Mouse (Mus musculus): ENCODE results near the gene Bnc2. TPM values are rescaled to one million over a fixed set of nuclear protein-coding genes. Genes with fewer than 3 reads are reported as not detected.

The Bnc2 gene
- polyA plus RNA-seq, 1 experiment from 2014 or later, result 1.6 TPM

DNA sequence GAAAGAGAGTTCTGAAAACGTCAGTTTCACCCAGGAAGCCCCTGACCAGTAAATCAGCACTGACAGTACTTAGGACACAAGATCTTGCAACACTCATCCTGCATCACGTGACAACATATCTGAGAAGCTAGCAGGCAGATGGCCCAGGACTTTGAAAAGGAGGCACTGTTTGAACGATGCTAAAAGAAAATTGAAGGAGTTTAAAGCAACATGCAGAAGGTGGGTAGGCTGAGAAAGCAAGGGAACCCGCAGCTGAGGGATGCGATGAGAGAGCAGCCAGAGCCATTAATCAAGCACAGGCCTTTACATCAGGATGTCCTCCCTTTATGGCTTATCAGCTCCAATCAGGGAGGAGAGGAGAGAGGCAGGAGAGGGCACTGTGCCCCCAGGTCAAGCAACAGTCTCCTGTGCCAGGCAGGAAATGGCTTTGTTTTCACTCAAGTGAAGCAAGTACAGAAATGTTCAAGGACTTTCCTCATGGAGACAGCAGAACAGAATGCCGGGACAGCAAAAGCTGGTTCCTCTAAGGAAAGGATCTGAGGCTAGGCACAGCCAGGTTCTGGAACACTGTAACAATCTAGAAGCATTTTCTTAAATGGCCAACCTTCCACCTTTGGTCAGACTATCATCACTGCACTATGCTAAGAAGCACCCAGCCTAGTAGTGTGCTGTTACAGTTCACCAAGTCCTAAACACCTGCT lies 267.6 kb downstream of the Bnc2 start:
- no peak for ATAC-seq (ENCODE audit: insufficient number of reproducible peaks, low FRiP score)
- Histone ChIP-seq H3K4me3 (no peak overlapping the region), H3K9me3 (replicated peaks) (no peaks in the 10 kb centered on the region), H3K27me3 (replicated peaks) (no peaks in the 10 kb centered on the region), H3K4me1 (replicated peaks) (peaks cover 16% of the 10 kb centered on the region), H3K4me2 (no peak overlapping the region), H3K27ac (ENCODE audit: poor library complexity, severe bottlenecking) (no peak overlapping the region), H3K9ac (no peak overlapping the region), H3K36me3 (no peaks in the 10 kb centered on the region)
- 43% methylated on average over 6 of the region's 6 CpGs for WGBS

DNA sequence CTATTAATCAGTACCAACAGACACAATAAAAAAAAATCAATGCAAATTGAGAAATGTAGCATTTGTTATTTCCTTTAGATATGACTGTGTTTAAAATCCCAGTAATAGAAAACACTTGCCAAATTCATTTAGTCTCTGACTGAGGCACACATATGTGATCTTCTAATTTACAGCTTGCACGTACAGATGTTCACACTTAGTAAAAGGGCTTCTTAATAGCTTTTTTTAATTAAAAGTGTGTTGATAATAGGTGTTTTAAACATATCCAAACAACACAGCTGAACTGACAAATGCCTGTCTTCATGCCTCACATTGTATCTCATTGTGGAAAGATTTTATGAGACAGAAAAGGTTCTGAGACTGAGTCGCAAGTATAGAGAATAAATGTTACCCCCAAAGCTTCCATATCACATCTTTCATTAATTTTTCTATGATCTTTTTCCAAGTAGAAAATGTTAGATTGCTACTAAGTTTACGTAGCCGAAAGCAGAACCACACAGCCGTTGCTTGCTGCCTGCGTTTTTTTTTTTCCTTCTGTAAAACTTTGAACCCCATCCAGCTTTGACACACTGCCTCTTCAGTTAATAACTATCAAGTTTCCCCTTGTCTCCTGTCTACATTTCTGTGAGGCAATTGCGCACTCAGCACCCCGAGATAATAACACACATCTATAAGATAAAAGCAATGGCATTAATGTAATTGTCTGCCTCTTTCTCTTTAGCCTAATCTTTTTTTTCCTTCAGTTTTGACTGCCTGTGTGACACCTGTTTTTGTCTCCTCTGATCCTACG lies 271.5 kb downstream of the Bnc2 start:
- peaks cover 11% of the 10 kb centered on the region; the same call in 1 of the 2 replicates for H3K27me3 ChIP-seq (replicated peaks)
- no peak for ATAC-seq (ENCODE audit: insufficient number of reproducible peaks, low FRiP score)
- no peaks in the 10 kb centered on the region for H3K36me3 ChIP-seq
- H3K9me3 ChIP-seq (replicated peaks), result no peaks in the 10 kb centered on the region
- H3K4me3 ChIP-seq, result no peak overlapping the region
- no peak overlapping the region for H3K4me2 ChIP-seq
- H3K9ac ChIP-seq, result no peak overlapping the region
- peaks cover 16% of the 10 kb centered on the region for H3K4me1 ChIP-seq (replicated peaks)
- 49% methylated on average over 9 of the region's 9 CpGs for WGBS
- no peak overlapping the region for H3K27ac ChIP-seq (ENCODE audit: poor library complexity, severe bottlenecking)

DNA sequence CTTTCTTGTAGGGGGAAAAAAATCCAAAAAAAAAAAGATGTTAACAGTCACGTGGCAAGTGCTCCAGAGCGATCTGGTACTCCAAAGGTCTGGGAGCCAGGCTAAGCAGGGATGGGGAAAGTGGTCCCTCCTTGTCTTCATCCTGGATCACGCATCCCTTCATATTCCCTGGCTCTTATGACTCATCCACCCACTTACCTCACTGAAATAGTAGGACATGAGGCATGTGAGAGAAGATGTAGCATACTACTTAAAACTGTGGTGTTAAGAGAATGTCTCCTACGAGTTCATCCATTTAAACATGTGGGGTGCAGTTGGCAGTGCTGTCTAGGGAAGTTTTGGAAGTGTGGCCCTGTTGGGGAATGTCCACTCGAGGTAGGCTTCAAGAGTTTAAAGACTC lies 286.1 kb downstream of the Bnc2 start:
- WGBS, result 79% methylated on average over 5 of the region's 5 CpGs
- no peaks in the 10 kb centered on the region for H3K36me3 ChIP-seq
- H3K9me3 ChIP-seq (replicated peaks), result no peaks in the 10 kb centered on the region
- no peak for ATAC-seq (ENCODE audit: insufficient number of reproducible peaks, low FRiP score)
- no peak overlapping the region for H3K27ac ChIP-seq (ENCODE audit: poor library complexity, severe bottlenecking)
- no peak overlapping the region for H3K4me2 ChIP-seq
- H3K27me3 ChIP-seq (replicated peaks), result no peaks in the 10 kb centered on the region
- H3K4me1 ChIP-seq (replicated peaks), result peaks cover 4% of the 10 kb centered on the region; the same call in 1 of the 2 replicates
- no peak overlapping the region for H3K9ac ChIP-seq
- no peak overlapping the region for H3K4me3 ChIP-seq

DNA sequence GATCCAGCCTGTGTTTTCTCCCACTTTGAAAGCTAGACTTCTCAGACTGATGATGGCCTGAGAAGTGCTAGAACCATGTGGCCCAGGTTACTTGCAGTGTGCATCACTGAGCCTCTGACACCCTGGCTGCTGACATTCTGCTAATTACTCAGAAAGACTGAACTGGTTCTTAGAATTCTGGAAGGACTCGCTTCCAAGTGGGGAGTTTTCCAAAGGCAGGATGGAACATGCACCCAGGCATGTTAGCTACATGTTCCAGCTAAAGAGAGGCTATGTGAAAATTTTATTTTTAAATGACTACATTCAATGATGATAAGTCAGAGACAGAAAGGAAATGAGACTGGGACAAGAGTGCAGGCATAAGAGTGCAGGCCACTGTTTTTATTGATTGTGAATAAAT lies 289.9 kb downstream of the Bnc2 start:
- H3K36me3 ChIP-seq, result no peaks in the 10 kb centered on the region
- no peak overlapping the region for H3K27ac ChIP-seq (ENCODE audit: poor library complexity, severe bottlenecking)
- 79% methylated on average over 1 of the region's 1 CpGs for WGBS
- H3K27me3 ChIP-seq (replicated peaks), result no peaks in the 10 kb centered on the region
- no peak for ATAC-seq (ENCODE audit: insufficient number of reproducible peaks, low FRiP score)
- no peaks in the 10 kb centered on the region for H3K4me1 ChIP-seq (replicated peaks)
- no peak overlapping the region for H3K4me2 ChIP-seq
- no peak overlapping the region for H3K4me3 ChIP-seq
- no peak overlapping the region for H3K9ac ChIP-seq
- no peaks in the 10 kb centered on the region for H3K9me3 ChIP-seq (replicated peaks)

GRCm38 (mm10) chr4:84379289-84379688 lies 295.8 kb downstream of the Bnc2 start:
- Histone ChIP-seq H3K27ac (ENCODE audit: poor library complexity, severe bottlenecking) (no peak overlapping the region), H3K4me1 (replicated peaks) (no peaks in the 10 kb centered on the region), H3K9me3 (replicated peaks) (no peaks in the 10 kb centered on the region), H3K27me3 (replicated peaks) (no peaks in the 10 kb centered on the region), H3K4me3 (no peak overlapping the region), H3K4me2 (no peak overlapping the region), H3K9ac (no peak overlapping the region), H3K36me3 (no peaks in the 10 kb centered on the region)
- 55% methylated on average over 6 of the region's 6 CpGs for WGBS
- no peak for ATAC-seq (ENCODE audit: insufficient number of reproducible peaks, low FRiP score)

DNA sequence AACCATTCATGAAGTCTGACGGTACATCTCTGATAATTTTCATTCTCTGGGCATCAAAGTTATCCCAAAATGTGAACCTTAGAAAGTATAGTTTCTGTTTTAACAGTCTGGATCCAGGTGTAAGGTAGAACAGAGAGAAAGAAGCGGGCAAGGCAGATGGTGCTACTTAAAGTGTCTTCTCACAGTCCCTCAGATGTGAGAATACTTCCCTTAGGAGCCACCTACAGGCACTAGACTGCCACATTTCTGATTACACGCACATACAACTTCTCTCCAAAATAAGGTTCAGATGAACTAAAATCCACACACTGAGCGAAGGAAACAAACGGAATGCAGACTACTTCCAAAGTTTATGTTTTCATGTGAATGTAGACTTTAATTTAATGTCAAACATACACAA lies 297.6 kb downstream of the Bnc2 start:
- no peaks in the 10 kb centered on the region for H3K4me1 ChIP-seq (replicated peaks)
- H3K9me3 ChIP-seq (replicated peaks), result no peaks in the 10 kb centered on the region
- no peak overlapping the region for H3K27ac ChIP-seq (ENCODE audit: poor library complexity, severe bottlenecking)
- no peak overlapping the region for H3K4me3 ChIP-seq
- no peaks in the 10 kb centered on the region for H3K36me3 ChIP-seq
- no peak overlapping the region for H3K9ac ChIP-seq
- no peak for ATAC-seq (ENCODE audit: insufficient number of reproducible peaks, low FRiP score)
- H3K4me2 ChIP-seq, result no peak overlapping the region
- H3K27me3 ChIP-seq (replicated peaks), result no peaks in the 10 kb centered on the region
- WGBS, result 82% methylated on average over 5 of the region's 5 CpGs

- Histone ChIP-seq H3K4me2 (no peak overlapping the region), H3K27me3 (replicated peaks) (no peaks in the 10 kb centered on the region), H3K9ac (no peak overlapping the region), H3K4me3 (no peak overlapping the region), H3K4me1 (replicated peaks) (peaks cover 2% of the 10 kb centered on the region; the same call in 1 of the 2 replicates), H3K9me3 (replicated peaks) (no peaks in the 10 kb centered on the region), H3K36me3 (no peaks in the 10 kb centered on the region), H3K27ac (ENCODE audit: poor library complexity, severe bottlenecking) (no peak overlapping the region)
- WGBS, result 51% methylated on average over 8 of the region's 8 CpGs
- ATAC-seq (ENCODE audit: insufficient number of reproducible peaks, low FRiP score), result no peak
Measured at GRCm38 (mm10) chr4:84362337-84362823, 312.7 kb downstream of the Bnc2 start.

- Histone ChIP-seq H3K9ac (no peak overlapping the region), H3K4me1 (replicated peaks) (peaks cover 5% of the 10 kb centered on the region; the same call in 1 of the 2 replicates), H3K27ac (ENCODE audit: poor library complexity, severe bottlenecking) (no peak overlapping the region), H3K27me3 (replicated peaks) (no peaks in the 10 kb centered on the region), H3K9me3 (replicated peaks) (no peaks in the 10 kb centered on the region), H3K4me3 (no peak overlapping the region), H3K36me3 (no peaks in the 10 kb centered on the region), H3K4me2 (no peak overlapping the region)
- 55% methylated on average over 5 of the region's 5 CpGs for WGBS
- ATAC-seq (ENCODE audit: insufficient number of reproducible peaks, low FRiP score), result no peak
Measured at GRCm38 (mm10) chr4:84361165-84361564, 313.9 kb downstream of the Bnc2 start.

- ATAC-seq (ENCODE audit: insufficient number of reproducible peaks, low FRiP score), result no peak
- Histone ChIP-seq H3K4me3 (no peak overlapping the region), H3K9ac (no peak overlapping the region), H3K9me3 (replicated peaks) (no peaks in the 10 kb centered on the region), H3K36me3 (no peaks in the 10 kb centered on the region), H3K4me2 (no peak overlapping the region), H3K27me3 (replicated peaks) (no peaks in the 10 kb centered on the region), H3K27ac (ENCODE audit: poor library complexity, severe bottlenecking) (no peak overlapping the region), H3K4me1 (replicated peaks) (peaks cover 5% of the 10 kb centered on the region; the same call in 1 of the 2 replicates)
- WGBS, result 78% methylated on average over 2 of the region's 2 CpGs
Measured at GRCm38 (mm10) chr4:84359996-84360395, 315.1 kb downstream of the Bnc2 start.

- H3K27ac ChIP-seq (ENCODE audit: poor library complexity, severe bottlenecking), result no peak overlapping the region
- peaks cover 5% of the 10 kb centered on the region; the same call in 1 of the 2 replicates for H3K4me1 ChIP-seq (replicated peaks)
- H3K4me3 ChIP-seq, result no peak overlapping the region
- no peaks in the 10 kb centered on the region for H3K9me3 ChIP-seq (replicated peaks)
- no peaks in the 10 kb centered on the region for H3K27me3 ChIP-seq (replicated peaks)
- WGBS, result 51% methylated on average over 2 of the region's 2 CpGs
- no peak overlapping the region for H3K9ac ChIP-seq
- no peak for ATAC-seq (ENCODE audit: insufficient number of reproducible peaks, low FRiP score)
- H3K4me2 ChIP-seq, result no peak overlapping the region
- no peaks in the 10 kb centered on the region for H3K36me3 ChIP-seq
Measured at GRCm38 (mm10) chr4:84358204-84358603, 316.9 kb downstream of the Bnc2 start.

GRCm38 (mm10) chr4:84357382-84357781 lies 317.7 kb downstream of the Bnc2 start:
- no peaks in the 10 kb centered on the region for H3K36me3 ChIP-seq
- ATAC-seq (ENCODE audit: insufficient number of reproducible peaks, low FRiP score), result no peak
- no peak overlapping the region for H3K9ac ChIP-seq
- H3K4me3 ChIP-seq, result no peak overlapping the region
- no peak overlapping the region for H3K4me2 ChIP-seq
- H3K27me3 ChIP-seq (replicated peaks), result no peaks in the 10 kb centered on the region
- H3K4me1 ChIP-seq (replicated peaks), result peaks cover 5% of the 10 kb centered on the region; the same call in 1 of the 2 replicates
- WGBS, result 62% methylated on average over 1 of the region's 1 CpGs
- no peaks in the 10 kb centered on the region for H3K9me3 ChIP-seq (replicated peaks)
- no peak overlapping the region for H3K27ac ChIP-seq (ENCODE audit: poor library complexity, severe bottlenecking)

Measured in heart, embryonic 12.5 days (tissue).